Mouse (Mus musculus): Measurements from ENCODE around the gene Fcrl1. TPM values are rescaled to one million over a fixed set of nuclear protein-coding genes. Genes with fewer than 3 reads are reported as not detected.
"Not testable (repeated sequence)": the region's sequence is repeated elsewhere in the genome, so short reads cannot be mapped to it uniquely, and the experiment has no call there.

Gene Fcrl1
- polyA plus RNA-seq, 1 experiment from 2014 or later: 0.29 TPM

GRCm38 (mm10) chr3:87377228-87377627 is 1.0 kb downstream of the Fcrl1 start:
- Histone ChIP-seq H3K9ac (ENCODE audit: low read length) (no peak overlapping the region), H3K27me3 (ENCODE audit: control insufficient read depth, insufficient read depth, low read depth, low read length) (no peaks in the 10 kb centered on the region), H3K4me1 (replicated peaks; ENCODE audit: control insufficient read depth, insufficient read depth, low read length) (no peaks in the 10 kb centered on the region; the same call in 1 of the 2 replicates), H3K36me3 (ENCODE audit: control insufficient read depth, insufficient read depth, low read length) (no peaks in the 10 kb centered on the region), H3K4me3 (ENCODE audit: low read length) (no peak overlapping the region), H3K27ac (ENCODE audit: low read length) (no peak overlapping the region), H3K4me2 (ENCODE audit: low read depth, low read length) (no peak overlapping the region), H3K9me3 (ENCODE audit: control insufficient read depth, low read length) (no peaks in the 10 kb centered on the region)
- WGBS: 44% methylated on average over 3 of the region's 3 CpGs
- no peak for ATAC-seq (ENCODE audit: low read depth)

DNA sequence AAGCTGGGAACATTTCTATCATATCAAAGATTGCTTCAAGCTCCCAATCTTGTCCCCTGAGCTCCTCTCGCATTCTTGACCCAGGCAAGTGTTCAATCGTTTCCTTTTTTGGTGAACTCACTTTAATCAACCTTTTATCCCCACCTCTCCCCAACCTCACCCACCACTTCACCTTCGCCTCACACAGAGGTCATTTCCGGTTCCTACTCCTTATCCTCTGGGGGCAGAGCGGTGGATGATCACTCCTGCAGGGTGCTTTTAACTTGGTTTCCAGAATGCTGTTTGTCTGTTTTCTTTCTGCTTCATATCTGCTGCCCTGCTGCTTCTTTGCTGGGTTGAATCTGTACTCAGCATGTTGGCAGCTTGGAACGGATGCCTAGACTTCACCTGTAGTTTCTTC is 1.5 kb downstream of the Fcrl1 start:
- Histone ChIP-seq H3K4me3 (ENCODE audit: low read length) (no peak overlapping the region), H3K27ac (ENCODE audit: low read length) (no peak overlapping the region), H3K27me3 (ENCODE audit: control insufficient read depth, insufficient read depth, low read depth, low read length) (no peaks in the 10 kb centered on the region), H3K4me1 (replicated peaks; ENCODE audit: control insufficient read depth, insufficient read depth, low read length) (no peaks in the 10 kb centered on the region; the same call in 1 of the 2 replicates), H3K4me2 (ENCODE audit: low read depth, low read length) (no peak overlapping the region), H3K9ac (ENCODE audit: low read length) (no peak overlapping the region), H3K36me3 (ENCODE audit: control insufficient read depth, insufficient read depth, low read length) (no peaks in the 10 kb centered on the region), H3K9me3 (ENCODE audit: control insufficient read depth, low read length) (no peaks in the 10 kb centered on the region)
- ATAC-seq (ENCODE audit: low read depth): no peak
- WGBS: 32% methylated on average over 6 of the region's 6 CpGs

DNA sequence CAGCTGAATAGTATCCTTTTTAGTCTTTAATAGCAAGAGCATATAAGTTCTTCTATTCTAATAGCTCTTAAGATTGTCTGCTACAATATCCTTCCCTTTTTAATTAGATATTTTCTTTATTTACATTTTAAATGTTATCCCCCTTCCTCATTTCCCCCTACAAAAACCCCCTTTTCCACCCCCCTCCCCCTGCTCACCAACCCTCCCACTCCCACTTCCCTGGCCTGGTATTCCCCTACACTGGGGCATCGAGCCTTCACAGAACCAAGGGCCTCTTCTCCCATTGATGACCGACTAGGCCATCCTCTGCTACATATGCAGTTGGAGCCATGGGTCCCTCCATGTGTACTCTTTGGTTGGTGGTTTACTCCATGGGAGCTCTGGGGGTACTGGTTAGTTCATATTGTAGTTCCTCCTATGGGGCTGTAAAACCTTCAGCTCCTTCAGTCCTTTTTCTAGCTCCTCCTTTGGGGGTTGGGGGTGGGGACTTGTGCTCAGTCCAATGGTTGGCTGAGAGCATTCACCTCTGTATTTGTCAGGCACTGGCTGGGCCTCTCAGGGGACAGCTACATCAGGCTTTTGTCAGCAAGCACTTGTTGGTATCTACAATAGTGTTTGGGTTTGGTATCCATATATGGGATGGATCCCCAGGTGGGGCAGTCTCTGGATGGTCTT is 3.6 kb downstream of the Fcrl1 start:
- H3K4me3 ChIP-seq (ENCODE audit: low read length); H3K27ac ChIP-seq (ENCODE audit: low read length); H3K27me3 ChIP-seq (ENCODE audit: control insufficient read depth, insufficient read depth, low read depth, low read length); H3K4me2 ChIP-seq (ENCODE audit: low read depth, low read length); H3K4me1 ChIP-seq (replicated peaks; ENCODE audit: control insufficient read depth, insufficient read depth, low read length); H3K36me3 ChIP-seq (ENCODE audit: control insufficient read depth, insufficient read depth, low read length); ATAC-seq (ENCODE audit: low read depth); H3K9ac ChIP-seq (ENCODE audit: low read length); H3K9me3 ChIP-seq (ENCODE audit: control insufficient read depth, low read length): not testable (repeated sequence)
- 89% methylated on average over 2 of the region's 2 CpGs for WGBS

- Histone ChIP-seq H3K4me3 (ENCODE audit: low read length) (no peak overlapping the region), H3K27me3 (ENCODE audit: control insufficient read depth, insufficient read depth, low read depth, low read length) (no peaks in the 10 kb centered on the region), H3K36me3 (ENCODE audit: control insufficient read depth, insufficient read depth, low read length) (no peaks in the 10 kb centered on the region), H3K9me3 (ENCODE audit: control insufficient read depth, low read length) (no peaks in the 10 kb centered on the region), H3K27ac (ENCODE audit: low read length) (no peak overlapping the region), H3K4me1 (replicated peaks; ENCODE audit: control insufficient read depth, insufficient read depth, low read length) (no peaks in the 10 kb centered on the region), H3K4me2 (ENCODE audit: low read depth, low read length) (no peak overlapping the region), H3K9ac (ENCODE audit: low read length) (no peak overlapping the region)
- ATAC-seq (ENCODE audit: low read depth): no peak
- WGBS: 51% methylated on average over 7 of the region's 7 CpGs
These were observed 5.9 kb downstream of the Fcrl1 start for GRCm38 (mm10) chr3:87381806-87382712.

DNA sequence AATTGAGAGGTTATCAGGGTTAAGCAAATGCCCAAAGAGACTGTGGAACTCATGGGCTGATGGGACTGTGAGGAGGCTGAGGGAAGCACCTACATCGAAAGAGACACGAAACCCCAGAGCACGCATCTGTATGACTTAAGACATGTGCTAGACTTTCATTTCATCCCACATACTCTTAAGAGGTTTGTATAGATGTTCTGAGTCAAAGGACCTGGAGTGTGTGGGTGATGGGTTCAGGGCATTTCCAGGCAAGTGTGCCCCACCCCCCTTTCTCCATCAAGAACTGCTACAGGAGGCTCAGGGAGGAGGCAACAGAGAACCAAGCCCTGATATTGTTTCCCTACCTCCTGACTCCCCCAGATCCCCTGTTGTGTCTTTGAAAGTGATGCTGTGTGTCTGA is 7.1 kb downstream of the Fcrl1 start:
- no peak overlapping the region for H3K27ac ChIP-seq (ENCODE audit: low read length)
- H3K36me3 ChIP-seq (ENCODE audit: control insufficient read depth, insufficient read depth, low read length): no peaks in the 10 kb centered on the region
- H3K4me2 ChIP-seq (ENCODE audit: low read depth, low read length): no peak overlapping the region
- no peak overlapping the region for H3K4me3 ChIP-seq (ENCODE audit: low read length)
- H3K27me3 ChIP-seq (ENCODE audit: control insufficient read depth, insufficient read depth, low read depth, low read length): no peaks in the 10 kb centered on the region
- 89% methylated on average over 3 of the region's 3 CpGs for WGBS
- H3K4me1 ChIP-seq (replicated peaks; ENCODE audit: control insufficient read depth, insufficient read depth, low read length): no peaks in the 10 kb centered on the region
- no peak for ATAC-seq (ENCODE audit: low read depth)
- H3K9me3 ChIP-seq (ENCODE audit: control insufficient read depth, low read length): no peaks in the 10 kb centered on the region
- H3K9ac ChIP-seq (ENCODE audit: low read length): no peak overlapping the region

- Histone ChIP-seq H3K36me3 (ENCODE audit: control insufficient read depth, insufficient read depth, low read length) (no peaks in the 10 kb centered on the region), H3K9ac (ENCODE audit: low read length) (no peak overlapping the region), H3K9me3 (ENCODE audit: control insufficient read depth, low read length) (no peaks in the 10 kb centered on the region), H3K27ac (ENCODE audit: low read length) (no peak overlapping the region), H3K4me1 (replicated peaks; ENCODE audit: control insufficient read depth, insufficient read depth, low read length) (no peaks in the 10 kb centered on the region), H3K27me3 (ENCODE audit: control insufficient read depth, insufficient read depth, low read depth, low read length) (no peaks in the 10 kb centered on the region), H3K4me3 (ENCODE audit: low read length) (no peak overlapping the region), H3K4me2 (ENCODE audit: low read depth, low read length) (no peak overlapping the region)
- 67% methylated on average over 9 of the region's 9 CpGs for WGBS
- ATAC-seq (ENCODE audit: low read depth): no peak
These were observed 8.9 kb downstream of the Fcrl1 start for GRCm38 (mm10) chr3:87385105-87385504.

GRCm38 (mm10) chr3:87390935-87391334 is 14.7 kb downstream of the Fcrl1 start:
- Histone ChIP-seq H3K4me3 (ENCODE audit: low read length) (no peak overlapping the region), H3K9ac (ENCODE audit: low read length) (no peak overlapping the region), H3K27me3 (ENCODE audit: control insufficient read depth, insufficient read depth, low read depth, low read length) (no peaks in the 10 kb centered on the region), H3K36me3 (ENCODE audit: control insufficient read depth, insufficient read depth, low read length) (no peaks in the 10 kb centered on the region), H3K27ac (ENCODE audit: low read length) (no peak overlapping the region), H3K4me2 (ENCODE audit: low read depth, low read length) (no peak overlapping the region), H3K9me3 (ENCODE audit: control insufficient read depth, low read length) (no peaks in the 10 kb centered on the region), H3K4me1 (replicated peaks; ENCODE audit: control insufficient read depth, insufficient read depth, low read length) (no peaks in the 10 kb centered on the region)
- 52% methylated on average over 1 of the region's 1 CpGs for WGBS
- no peak for ATAC-seq (ENCODE audit: low read depth)

- Histone ChIP-seq H3K4me2 (ENCODE audit: low read depth, low read length) (no peak overlapping the region), H3K36me3 (ENCODE audit: control insufficient read depth, insufficient read depth, low read length) (no peaks in the 10 kb centered on the region), H3K27ac (ENCODE audit: low read length) (no peak overlapping the region), H3K9me3 (ENCODE audit: control insufficient read depth, low read length) (no peaks in the 10 kb centered on the region), H3K27me3 (ENCODE audit: control insufficient read depth, insufficient read depth, low read depth, low read length) (no peaks in the 10 kb centered on the region), H3K4me3 (ENCODE audit: low read length) (no peak overlapping the region), H3K4me1 (replicated peaks; ENCODE audit: control insufficient read depth, insufficient read depth, low read length) (no peaks in the 10 kb centered on the region), H3K9ac (ENCODE audit: low read length) (no peak overlapping the region)
- ATAC-seq (ENCODE audit: low read depth): no peak
- 56% methylated on average over 4 of the region's 4 CpGs for WGBS
These were observed 22.6 kb downstream of the Fcrl1 start for GRCm38 (mm10) chr3:87398809-87399208.

- Histone ChIP-seq H3K36me3 (ENCODE audit: control insufficient read depth, insufficient read depth, low read length) (no peaks in the 10 kb centered on the region), H3K9ac (ENCODE audit: low read length) (no peak overlapping the region), H3K4me2 (ENCODE audit: low read depth, low read length) (no peak overlapping the region), H3K27ac (ENCODE audit: low read length) (no peak overlapping the region), H3K4me1 (replicated peaks; ENCODE audit: control insufficient read depth, insufficient read depth, low read length) (no peaks in the 10 kb centered on the region), H3K27me3 (ENCODE audit: control insufficient read depth, insufficient read depth, low read depth, low read length) (no peaks in the 10 kb centered on the region), H3K4me3 (ENCODE audit: low read length) (no peak overlapping the region), H3K9me3 (ENCODE audit: control insufficient read depth, low read length) (no peaks in the 10 kb centered on the region)
- ATAC-seq (ENCODE audit: low read depth): no peak
- 76% methylated on average over 4 of the region's 4 CpGs for WGBS
These were observed 23.7 kb downstream of the Fcrl1 start for GRCm38 (mm10) chr3:87399906-87400305.
